Mouse (Mus musculus): ENCODE data around the gene Cstf3.
"Not testable (repeated sequence)": the region's sequence is repeated elsewhere in the genome, so short reads cannot be mapped to it uniquely, and the experiment has no call there.

Gene Cstf3

DNA sequence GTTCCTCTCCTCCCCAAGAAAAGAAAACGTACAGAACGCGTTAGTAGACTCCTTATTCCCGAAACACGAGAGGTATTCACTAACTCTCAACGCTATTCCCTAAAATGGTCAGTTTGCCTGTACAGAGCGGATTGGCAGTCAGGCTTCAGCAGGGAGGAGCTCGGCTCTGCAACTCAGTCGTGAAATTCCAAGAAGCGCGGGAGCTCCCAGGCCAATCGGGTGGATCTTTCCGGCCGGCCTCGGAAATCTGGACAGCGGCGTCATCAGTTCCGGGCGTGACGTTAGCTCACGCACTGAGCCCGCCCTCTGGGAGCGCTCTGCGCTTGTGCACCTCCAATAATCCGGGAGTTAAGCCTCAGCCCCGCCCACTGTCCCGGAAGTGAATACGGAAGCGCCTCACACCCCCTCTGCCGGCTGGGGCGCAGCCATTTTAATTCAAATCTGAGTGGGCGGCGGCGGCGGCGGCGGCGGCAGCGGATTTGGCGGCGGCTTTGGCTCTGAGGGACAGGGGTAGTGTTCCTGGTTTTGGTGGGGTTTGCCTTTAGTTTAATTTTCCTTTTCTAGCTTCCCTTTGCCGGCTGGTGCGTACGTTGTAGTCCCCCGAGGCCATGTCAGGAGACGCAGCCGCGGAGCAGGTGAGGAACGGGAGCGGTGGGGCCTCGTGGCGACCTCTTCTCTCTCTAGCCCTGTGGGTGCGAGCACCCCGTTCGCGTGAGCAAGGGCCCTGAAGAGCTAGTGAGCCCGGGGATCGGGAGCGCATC, at the start of gene Cstf3:
Cstf3 (plus strand) TSS at position 456 of the 761 bp plus-strand sequence.
- peak; percentile 99 for DNase-seq (ENCODE audit: low read depth, low spot score)

DNA sequence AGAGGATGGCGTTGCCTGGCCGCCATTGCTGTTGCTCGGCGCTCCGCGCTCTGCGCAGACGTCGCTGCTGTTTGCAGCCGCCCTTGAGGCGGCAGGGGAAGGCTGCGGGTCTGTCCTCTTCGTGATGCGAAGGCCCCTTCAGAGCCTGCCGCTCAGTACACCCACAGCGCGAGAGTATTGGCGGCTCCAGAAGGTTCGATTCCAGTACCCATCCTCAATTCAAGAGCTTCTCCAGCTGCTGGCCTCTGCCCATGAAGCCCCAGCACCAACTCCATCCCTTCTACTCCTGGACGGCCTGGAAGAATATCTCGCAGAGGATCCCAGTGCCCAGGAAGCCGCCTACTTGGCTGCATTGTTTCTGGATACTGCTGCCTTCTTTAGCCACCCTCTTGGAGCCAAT, 33.6 kb upstream of the Cstf3 start:
- not testable (repeated sequence) for DNase-seq (ENCODE audit: low read depth, low spot score)

DNA sequence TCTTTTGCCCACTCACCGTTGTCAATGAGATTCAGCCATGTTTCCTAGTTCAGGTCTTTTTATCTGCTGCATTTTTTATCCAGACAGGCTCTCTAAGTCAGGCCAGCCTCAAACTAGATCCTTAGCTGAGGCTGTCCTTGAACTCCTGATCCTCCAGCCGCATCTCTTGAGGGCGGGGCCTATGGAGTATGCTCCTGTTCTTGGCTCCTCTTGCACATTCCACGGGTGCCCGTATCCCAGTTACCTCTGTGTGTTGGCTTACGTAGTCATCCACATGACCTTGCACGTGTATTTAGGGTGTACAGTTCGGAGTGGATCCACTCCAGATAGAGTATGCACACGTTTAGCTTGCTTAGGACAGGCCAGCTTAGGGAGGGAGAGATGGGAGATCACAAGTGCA, 32.6 kb upstream of the Cstf3 start:
- no peak for DNase-seq (ENCODE audit: low read depth, low spot score)

GRCm38 (mm10) chr2:104558326-104558725, 32.0 kb upstream of the Cstf3 start:
- DNase-seq (ENCODE audit: low read depth, low spot score), result no peak

DNA sequence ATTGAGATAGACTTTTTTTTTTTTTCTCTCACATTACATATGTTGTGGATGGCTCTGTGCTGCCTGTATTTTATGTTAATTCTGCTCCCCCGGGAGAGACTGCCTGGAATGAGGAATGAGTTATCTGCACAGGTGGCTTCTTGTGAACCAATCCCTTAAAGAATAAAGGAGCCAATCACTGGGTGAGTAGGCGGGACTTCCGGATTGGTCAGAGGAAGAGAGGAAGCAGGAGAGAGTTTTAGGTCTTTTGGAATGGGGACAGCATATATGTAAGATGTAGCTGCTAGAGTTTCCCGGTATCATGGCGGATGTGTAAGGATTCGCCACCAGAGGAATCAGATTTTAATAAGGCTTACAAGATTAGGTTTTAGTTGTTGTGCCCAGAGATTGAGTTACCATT, 31.4 kb upstream of the Cstf3 start:
- DNase-seq (ENCODE audit: low read depth, low spot score), result no peak

DNA sequence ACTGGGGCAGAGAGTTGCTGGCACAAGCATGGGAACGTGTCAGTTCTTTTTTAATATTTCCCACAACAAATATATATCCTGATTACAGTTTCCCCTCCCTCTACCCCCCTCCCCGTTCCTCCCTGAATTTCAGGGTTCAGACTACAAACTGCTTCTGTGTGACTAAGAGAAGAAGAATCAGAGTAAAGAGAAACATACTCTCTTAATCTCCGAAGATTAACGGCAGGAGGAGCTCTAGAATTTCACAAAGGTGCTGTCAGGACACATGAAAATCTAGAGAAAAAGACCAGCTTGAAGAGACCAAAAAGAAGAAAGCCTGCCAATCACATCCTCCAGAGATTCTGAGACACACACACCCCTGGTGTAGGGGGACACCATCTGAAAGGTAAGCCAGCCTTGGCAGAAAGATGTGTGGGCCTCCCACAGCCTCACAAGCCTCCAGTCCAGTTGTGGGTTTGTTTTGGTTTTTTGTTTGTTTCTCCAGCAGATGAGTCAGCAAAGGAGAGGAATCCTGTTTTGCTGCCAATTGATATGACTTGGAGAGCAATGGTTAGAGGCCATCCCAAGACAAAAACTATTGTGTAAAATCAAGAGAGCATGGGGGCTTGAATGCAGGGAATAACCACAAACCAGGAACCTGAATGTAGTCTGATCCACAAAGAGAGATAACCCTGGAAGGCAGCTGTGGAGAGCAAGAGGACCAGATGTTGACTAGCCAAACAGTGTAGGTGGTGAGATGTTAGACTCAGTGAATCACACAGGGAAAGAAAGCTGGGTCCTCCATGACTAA, 30.5 kb upstream of the Cstf3 start:
- no peak for DNase-seq (ENCODE audit: low read depth, low spot score)

DNA sequence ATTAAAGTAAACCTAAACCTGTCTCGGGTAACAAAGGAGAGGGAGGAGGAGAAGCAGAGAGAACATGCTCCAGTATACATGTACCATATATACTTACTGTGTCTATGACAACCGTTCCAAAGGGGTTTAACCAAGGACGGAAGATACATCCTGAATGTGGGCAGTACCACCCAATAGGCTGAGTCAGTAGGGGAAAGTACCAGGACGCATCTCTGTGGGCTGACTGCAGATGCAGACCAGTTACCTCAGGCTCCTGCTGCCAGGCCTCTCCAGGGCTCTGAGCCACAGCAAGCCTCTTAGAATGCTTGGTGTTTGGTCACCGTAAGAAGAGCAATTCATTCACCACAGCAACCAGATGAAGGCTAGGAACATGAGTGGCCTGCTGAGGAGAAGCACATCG, 28.9 kb upstream of the Cstf3 start:
- DNase-seq (ENCODE audit: low read depth, low spot score), result no peak

GRCm38 (mm10) chr2:104561986-104562532, 28.3 kb upstream of the Cstf3 start:
- DNase-seq (ENCODE audit: low read depth, low spot score), result no peak

GRCm38 (mm10) chr2:104572066-104572465, 18.3 kb upstream of the Cstf3 start:
- DNase-seq (ENCODE audit: low read depth, low spot score), result peak; percentile 64

GRCm38 (mm10) chr2:104576216-104576615, 14.1 kb upstream of the Cstf3 start:
- no peak for DNase-seq (ENCODE audit: low read depth, low spot score)

- no peak for DNase-seq (ENCODE audit: low read depth, low spot score)
Measured at GRCm38 (mm10) chr2:104578021-104578420, 12.3 kb upstream of the Cstf3 start.

DNA sequence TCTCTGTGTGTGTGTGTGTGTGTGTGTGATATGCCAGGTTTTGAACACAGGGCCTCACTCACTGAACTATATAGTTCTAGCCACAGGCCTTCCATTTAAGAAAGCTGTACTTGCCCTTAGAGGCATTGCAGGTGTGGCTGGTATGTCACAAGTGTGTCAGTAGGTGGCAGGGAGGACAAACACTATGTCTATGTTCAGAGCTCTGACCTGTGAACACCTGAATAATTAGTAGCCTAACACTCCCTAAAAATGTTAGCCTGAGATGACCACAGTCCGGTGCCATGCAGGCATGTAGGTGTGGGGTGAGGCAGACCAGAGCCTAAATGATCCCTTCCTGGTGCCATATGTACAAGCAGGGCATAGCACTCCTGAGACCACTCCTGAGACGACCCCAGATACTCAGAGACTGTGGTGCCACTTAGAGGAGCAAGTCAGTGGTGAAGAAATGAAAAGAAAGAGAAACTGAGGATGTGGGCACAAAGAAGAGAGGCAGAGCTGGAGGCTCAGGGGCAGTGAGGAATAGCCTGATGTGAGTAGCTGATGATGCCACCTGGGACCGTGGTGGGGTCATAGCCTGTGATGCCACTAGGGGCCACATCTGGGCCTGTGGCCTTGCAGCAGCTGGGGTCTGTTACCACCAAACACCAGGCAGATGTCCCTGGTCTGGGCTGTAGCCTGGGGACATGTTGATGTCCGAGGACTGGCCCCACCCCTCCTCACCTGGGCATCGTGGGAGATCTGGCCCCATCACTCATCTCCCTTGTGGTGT, 11.3 kb upstream of the Cstf3 start:
- no peak for DNase-seq (ENCODE audit: low read depth, low spot score)

DNA sequence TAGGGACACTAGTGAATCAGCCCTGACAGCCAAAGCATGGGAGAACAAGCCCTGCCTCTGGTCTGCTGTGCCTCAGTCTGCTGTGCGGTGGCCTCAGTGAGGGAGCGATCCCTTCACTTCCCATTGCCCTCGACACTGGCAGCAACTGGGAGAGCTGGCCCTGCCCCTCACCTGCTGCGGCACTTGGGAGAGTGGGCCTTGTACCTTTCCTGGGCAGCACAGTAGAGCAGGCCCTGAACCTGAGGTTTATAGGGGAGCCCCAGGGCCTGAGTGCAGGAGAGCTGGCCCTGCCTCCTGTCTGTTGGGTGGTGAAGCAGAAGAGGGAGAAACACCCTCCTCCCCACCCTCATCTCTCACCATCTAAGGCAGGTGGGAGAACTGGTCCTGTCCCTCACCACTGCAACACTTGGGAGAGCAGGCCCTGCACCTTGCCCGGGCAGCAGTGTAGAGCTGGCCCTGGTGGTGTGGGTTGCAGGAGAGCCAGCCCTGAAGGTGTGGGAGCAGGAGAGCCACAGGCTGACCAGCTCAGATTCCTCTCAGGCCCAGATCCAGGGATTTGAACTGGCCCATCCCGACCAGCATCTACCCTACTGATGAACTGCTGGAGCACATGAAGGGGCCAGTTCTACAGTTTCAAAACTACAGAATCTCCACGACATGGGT, 10.4 kb upstream of the Cstf3 start:
- no peak for DNase-seq (ENCODE audit: low read depth, low spot score)

DNA sequence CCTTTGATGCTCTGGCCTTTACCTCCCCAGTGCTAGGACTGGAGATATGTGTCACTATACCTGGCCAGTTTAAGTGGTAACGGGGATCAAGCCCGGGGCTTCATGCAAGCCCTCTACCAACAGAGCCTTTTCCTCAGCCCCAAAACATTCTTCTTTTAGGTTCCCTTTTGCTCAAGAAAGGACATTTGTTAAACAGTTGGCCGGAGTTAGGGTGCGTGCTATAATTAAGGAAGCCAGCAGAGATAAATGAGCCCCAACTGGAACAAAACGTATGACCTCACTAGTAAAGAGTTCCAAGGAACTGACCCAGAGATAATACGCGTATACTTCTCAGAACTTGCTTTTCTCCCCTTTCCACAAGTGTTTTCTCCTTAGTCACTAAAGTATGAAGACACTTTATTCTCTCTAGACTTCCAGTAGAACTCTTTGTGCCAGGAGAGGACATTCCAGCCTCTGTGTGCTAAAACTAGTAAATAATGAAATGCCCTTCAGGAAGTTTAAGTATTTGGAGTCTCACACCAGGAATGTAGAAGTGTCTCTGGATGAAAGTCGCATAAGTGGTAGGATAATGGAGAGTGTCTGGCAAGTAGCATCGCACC, 8.9 kb upstream of the Cstf3 start:
- no peak for DNase-seq (ENCODE audit: low read depth, low spot score)

- DNase-seq (ENCODE audit: low read depth, low spot score), result no peak
Measured at GRCm38 (mm10) chr2:104583032-104583431, 7.3 kb upstream of the Cstf3 start.

- DNase-seq (ENCODE audit: low read depth, low spot score), result no peak
Measured at GRCm38 (mm10) chr2:104584226-104584625, 6.1 kb upstream of the Cstf3 start.

DNA sequence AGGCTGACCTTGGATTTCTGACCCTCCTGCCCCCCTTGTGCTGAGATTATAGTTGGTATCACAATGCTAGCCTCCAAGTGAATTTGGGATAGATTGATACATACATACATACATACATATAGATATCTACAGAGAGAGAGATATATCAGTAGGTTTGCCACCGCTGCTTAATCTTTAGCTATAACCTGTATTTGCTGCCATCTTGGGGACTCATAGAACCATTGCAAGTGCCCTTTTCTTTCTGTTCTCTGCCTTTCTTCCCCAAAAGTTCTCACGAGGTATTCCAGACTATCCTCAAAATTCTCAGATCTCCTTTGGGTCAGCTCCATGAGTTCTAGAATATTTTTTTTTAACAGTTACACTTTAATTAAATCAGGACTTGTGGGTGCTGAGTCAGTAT, 4.7 kb upstream of the Cstf3 start:
- DNase-seq (ENCODE audit: low read depth, low spot score), result no peak

DNA sequence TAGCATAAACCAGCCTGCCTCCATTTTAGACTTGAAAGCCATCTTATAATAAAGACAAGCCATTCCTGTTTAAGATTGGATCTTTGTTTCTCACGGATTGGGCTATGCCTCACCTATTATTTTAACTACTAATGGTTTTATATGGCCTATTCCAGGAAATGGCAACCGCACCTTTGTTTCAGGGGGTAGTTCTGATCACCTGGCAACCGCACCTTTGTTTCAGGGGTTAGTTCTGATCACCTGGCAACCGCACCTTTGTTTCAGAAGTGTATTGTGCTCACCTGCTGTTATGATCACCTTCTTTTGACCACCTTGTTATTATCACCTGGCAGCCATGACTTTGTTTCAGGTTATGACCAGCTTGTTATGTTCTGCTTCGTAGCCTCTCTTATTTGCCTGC, 1.8 kb upstream of the Cstf3 start:
- no peak for DNase-seq (ENCODE audit: low read depth, low spot score)

DNA sequence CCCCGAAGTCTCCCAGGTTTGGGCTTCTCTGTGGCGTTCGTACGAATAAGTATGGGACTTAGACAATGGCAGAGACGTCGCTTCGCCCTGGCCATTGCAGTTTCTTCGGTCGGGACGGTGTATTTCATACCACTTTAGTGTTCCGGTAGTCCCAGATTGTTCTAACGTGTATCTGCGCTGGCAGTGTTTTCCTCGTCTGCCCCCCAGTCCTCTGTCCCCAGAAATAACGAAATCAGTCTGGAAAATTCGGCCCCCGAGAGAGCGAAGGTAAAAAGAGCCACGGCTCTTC, 450 bp downstream of the Cstf3 start:
- DNase-seq (ENCODE audit: low read depth, low spot score), result no peak

- DNase-seq (ENCODE audit: low read depth, low spot score), result no peak
Measured at GRCm38 (mm10) chr2:104591141-104591540, 818 bp downstream of the Cstf3 start.

- DNase-seq (ENCODE audit: low read depth, low spot score), result no peak
Measured at GRCm38 (mm10) chr2:104595063-104595462, 4.7 kb downstream of the Cstf3 start.

All from retina, postnatal 7 days (tissue).